Mouse (Mus musculus) urinary bladder, postnatal 14 days (tissue): ENCODE measurements at regions not wholly inside any gene's neighbourhood (a gene's known extent, or its start where the extent isn't known, plus 50 kb on each side); places are given as distances from the start of the nearest gene placed in this dataset.

Experiments
- DNase-seq: peaks from one replicate; pipeline ENCODE4 v3.0.0; 2021; ENCODE audit warnings: low spot score

DNA sequence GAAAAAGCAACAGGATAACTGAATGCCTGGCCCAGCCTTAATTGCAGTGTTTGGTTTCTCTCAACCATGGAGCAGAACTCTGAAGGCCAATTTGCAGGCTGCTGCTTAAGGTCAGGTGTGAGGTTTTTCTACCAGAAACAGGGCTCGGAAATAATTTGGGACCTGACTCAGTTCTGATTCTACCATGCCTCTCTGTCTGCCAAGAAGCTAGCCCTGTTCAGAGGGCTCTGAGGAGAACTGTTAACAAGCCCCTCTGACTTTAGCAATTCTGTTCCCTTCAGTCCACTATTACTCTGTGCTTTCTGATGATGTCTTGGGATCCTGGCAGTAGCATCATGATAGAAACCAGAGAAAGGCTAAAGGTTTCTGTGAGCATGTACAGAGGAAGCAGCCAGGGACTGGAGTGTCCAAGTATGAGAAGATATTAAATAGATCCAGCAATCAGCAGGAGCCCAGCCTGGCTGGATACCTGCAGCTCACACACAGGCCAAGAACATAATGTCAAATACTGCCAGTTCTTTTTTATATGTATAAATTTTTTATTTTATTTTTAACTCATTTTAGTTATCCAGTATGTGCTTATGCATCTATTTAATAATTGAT, 131.4 kb upstream of the Sptlc3 start:
- DNase-seq = no peak

DNA sequence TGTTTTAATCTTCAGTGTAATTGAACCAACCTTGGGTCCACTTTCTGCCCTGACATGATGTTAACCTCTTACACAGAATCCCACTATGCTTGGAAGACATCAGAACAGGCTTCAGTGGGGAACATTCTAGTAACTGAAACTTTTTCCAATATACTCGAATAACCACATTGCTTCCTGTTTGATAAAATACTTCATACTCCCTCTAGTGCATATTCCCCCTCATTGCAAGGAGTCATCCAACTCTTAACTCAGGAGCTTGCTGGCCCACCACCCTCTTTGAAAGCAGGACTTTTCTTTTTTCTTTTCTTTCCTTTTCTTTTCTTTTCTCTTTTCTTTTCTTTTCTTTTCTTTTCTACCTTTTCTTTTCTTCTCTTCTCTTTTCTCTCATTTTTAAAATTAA, 123.6 kb upstream of the Sptlc3 start:
- DNase-seq = no peak

DNA sequence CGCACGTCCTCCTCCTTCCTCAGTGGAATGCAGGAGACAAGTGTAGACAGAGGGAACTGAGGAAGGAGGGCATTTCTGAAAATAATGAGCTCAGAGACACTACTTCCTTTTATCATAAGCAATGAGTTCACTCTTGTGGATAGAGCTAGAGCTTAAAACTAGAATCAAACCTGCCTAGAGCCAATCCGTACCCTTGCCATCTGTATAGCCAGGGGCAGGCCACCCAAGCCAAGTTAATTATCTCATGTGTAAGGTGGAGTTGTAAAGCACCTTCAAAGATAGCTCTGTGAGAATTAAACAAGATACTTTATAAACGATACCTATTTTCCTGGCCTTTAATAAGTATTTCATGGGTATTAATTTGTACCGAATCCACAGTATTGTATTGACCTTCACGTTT, 113.4 kb upstream of the Sptlc3 start:
- no peak for DNase-seq

DNA sequence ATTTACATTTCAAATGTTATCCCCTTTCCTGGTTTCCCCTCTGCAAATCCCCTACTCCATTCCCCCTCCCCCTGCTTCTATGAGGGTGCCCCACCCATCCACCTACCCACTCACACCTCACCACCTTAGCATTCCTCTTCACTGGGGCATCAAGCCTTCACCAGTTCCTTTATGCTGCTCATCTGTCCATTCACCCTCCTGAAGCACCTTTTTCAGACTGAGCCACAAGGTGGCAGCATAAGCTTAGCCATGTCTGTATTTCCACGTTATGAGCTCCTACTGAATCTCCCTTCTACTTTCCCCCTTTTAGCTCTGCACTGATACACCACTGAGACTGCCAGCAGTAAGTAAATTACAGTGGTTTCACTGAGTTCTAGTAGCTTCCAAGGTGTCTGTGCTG, 112.1 kb upstream of the Sptlc3 start:
- peak; percentile 71 for DNase-seq

DNA sequence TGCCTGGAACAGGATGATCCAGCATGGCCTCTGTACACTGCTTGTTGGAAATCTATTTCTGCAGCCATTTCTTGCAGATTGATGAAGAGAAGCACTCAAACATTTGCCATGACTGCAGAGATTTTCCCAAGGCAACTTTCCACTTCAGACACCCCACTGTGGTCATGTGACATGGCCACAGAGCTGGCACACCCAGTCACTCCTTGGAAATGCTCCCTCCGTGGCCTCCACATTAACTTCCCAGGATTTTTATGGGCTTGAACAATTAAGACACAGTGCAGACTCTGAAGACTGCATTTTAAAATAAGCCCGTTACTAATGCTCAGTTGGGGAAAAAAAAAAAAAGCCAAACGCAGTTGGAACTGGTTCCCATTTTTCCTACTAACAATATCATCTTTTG, 80.2 kb upstream of the Sptlc3 start:
- DNase-seq = no peak

DNA sequence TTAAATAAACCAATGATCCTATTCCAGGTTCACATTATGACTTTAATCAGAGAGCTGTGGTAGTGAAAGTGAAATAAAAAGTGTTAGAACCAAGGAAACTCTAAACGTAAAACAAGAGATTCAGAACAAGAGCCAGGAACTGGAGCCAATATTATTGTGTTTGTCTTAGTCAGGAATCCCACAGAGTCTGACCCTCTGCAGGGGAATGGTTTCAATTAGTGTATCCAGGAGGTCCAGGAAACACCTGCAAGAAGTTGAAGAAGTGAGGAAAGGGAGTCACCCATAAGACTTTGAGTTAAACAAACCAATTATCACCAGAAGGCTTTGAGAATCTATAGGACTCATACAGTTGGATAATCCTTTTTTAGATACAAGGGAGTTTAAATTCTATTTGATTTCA, 76.2 kb upstream of the Sptlc3 start:
- DNase-seq = no peak

DNA sequence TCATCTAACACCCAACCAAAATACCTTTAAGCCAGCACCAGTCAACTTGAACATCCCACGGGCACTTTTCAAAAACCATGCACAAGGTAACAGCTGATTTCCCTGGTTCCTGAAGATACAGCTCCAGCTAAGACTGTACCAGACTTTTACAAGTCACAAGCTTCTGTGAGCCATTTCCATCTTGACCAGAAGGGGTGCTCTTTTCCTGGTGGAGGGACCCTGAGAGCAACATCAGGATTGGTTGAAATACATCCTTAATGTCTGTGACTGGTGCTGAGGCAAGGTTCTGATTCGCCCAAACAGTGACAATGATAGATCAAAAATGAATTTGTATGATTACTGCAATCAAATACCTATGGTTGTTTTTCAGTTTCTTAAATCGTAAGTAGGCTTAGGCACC, 71.0 kb upstream of the Sptlc3 start:
- DNase-seq = no peak

DNA sequence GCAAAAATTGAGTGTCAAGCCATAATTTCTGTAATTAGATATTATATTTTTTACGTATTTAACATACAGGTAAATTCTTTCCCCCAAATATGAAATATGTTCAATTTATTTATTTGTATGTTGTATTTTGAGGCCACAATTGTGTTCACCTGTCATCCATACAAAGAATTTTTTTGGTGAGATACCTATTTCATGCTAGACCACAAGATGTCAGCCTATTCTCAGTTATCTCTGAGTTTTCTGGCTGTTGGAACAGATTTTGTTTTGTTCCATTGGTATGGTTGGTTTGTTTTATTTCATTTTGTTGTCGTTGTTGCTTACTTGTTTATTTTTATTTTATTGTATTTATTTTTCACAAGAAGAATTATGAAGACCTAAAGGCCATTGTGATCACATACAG, 70.3 kb upstream of the Sptlc3 start:
- no peak for DNase-seq
